Mouse (Mus musculus) C2C12 (cell line): ENCODE measurements around the gene Ggt5.

Experiments used
- CEBPB ChIP-seq: IDR thresholded peaks from one replicate; pipeline ENCODE4 v1.6.1; 2011; ENCODE audit warnings: low read depth, mild to moderate bottlenecking, control low read depth, moderate library complexity
- CTCF ChIP-seq: IDR thresholded peaks from one replicate; pipeline ENCODE4 v1.5.1; 2011; ENCODE audit not compliant: control insufficient read depth, insufficient read depth, insufficient read length
- FOSL1 ChIP-seq: IDR thresholded peaks from one replicate; pipeline ENCODE4 v1.8.0; 2011; ENCODE audit warnings: mild to moderate bottlenecking, low read length; ENCODE audit not compliant: poor library complexity, insufficient read depth, severe bottlenecking
- MAX ChIP-seq: IDR thresholded peaks from one replicate; pipeline ENCODE4 v1.6.1; 2011; ENCODE audit warnings: mild to moderate bottlenecking, control low read depth
- MYOD1 ChIP-seq: IDR thresholded peaks from one replicate; pipeline ENCODE4 v1.6.1; 2011; ENCODE audit warnings: low read depth; ENCODE audit not compliant: control insufficient read depth, insufficient read length
- MYOG ChIP-seq: IDR thresholded peaks from one replicate; pipeline ENCODE4 v1.6.1; 2011; ENCODE audit not compliant: control insufficient read depth, insufficient read length; ENCODE audit errors: extremely low read depth
- USF1 ChIP-seq: IDR thresholded peaks from one replicate; pipeline ENCODE4 v1.6.1; 2011; ENCODE audit warnings: low read depth, mild to moderate bottlenecking, control low read depth, moderate library complexity

DNA sequence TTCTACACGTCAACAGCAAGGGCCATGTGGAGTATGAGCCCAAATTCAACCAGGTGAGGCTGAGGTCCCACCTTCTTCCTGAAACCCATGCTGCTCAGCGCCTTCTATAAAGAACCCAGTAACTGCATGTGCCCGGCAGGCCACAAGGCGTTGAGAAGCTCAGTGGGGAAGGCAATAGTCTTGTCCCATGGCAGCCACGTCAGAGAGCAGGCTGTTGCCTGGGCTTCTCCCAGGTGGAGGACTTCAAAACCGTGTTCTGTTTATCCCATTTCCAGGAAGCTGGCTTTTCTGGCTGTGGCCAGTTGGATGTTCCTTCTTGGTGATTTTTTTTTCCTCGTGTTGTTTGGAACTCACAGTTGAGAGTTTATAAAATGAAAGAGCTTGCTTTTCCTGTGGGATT lies 21.3 kb downstream of the Ggt5 start:
- TF ChIP-seq CTCF (no peak), MAX (no peak), MYOD1 (no peak), USF1 (no peak), MYOG (no peak), CEBPB (no peak), FOSL1 (no peak)
